Mouse (Mus musculus) thymus, postnatal 4 days (tissue): ENCODE measurements around the gene Tst.

ENCODE experiments used
- DNase-seq: peaks from one replicate; pipeline ENCODE4 v3.0.0; 2021

Gene Tst

GRCm38 (mm10) chr15:78405517-78406211 lies at the start of gene Tst:
TSS of gene Tst (minus strand) at chr15:78405907.
- DNase-seq, result peak; percentile 75

GRCm38 (mm10) chr15:78455168-78455567 lies 49.5 kb upstream of the Tst start:
- DNase-seq, result no peak

- DNase-seq, result no peak
These were observed 47.2 kb upstream of the Tst start for GRCm38 (mm10) chr15:78452929-78453328.

GRCm38 (mm10) chr15:78451201-78451600 lies 45.5 kb upstream of the Tst start:
- no peak for DNase-seq

- no peak for DNase-seq
These were observed 44.7 kb upstream of the Tst start for GRCm38 (mm10) chr15:78450419-78450768.

- peak; percentile 40 for DNase-seq
These were observed 44.1 kb upstream of the Tst start for GRCm38 (mm10) chr15:78449694-78450418.

GRCm38 (mm10) chr15:78449131-78449530 lies 43.4 kb upstream of the Tst start:
- no peak for DNase-seq

GRCm38 (mm10) chr15:78447746-78448535 lies 42.2 kb upstream of the Tst start:
- DNase-seq, result peak; percentile 98

GRCm38 (mm10) chr15:78447121-78447520 lies 41.4 kb upstream of the Tst start:
- no peak for DNase-seq

GRCm38 (mm10) chr15:78443857-78444256 lies 38.1 kb upstream of the Tst start:
- no peak for DNase-seq

- DNase-seq, result no peak
These were observed 36.5 kb upstream of the Tst start for GRCm38 (mm10) chr15:78442231-78442630.

GRCm38 (mm10) chr15:78438973-78439372 lies 33.3 kb upstream of the Tst start:
- no peak for DNase-seq

GRCm38 (mm10) chr15:78438505-78438904 lies 32.8 kb upstream of the Tst start:
- no peak for DNase-seq

- no peak for DNase-seq
These were observed 32.3 kb upstream of the Tst start for GRCm38 (mm10) chr15:78438018-78438394.

GRCm38 (mm10) chr15:78437237-78438017 lies 31.7 kb upstream of the Tst start:
- DNase-seq, result peak; percentile 34

GRCm38 (mm10) chr15:78436380-78437192 lies 30.9 kb upstream of the Tst start:
- peak; percentile 67 for DNase-seq

- DNase-seq, result peak; percentile 61
These were observed 30.0 kb upstream of the Tst start for GRCm38 (mm10) chr15:78435681-78436080.

GRCm38 (mm10) chr15:78434896-78435520 lies 29.3 kb upstream of the Tst start:
- DNase-seq, result peak; percentile 78

GRCm38 (mm10) chr15:78431541-78432121 lies 25.9 kb upstream of the Tst start:
- DNase-seq, result no peak

- DNase-seq, result no peak
These were observed 25.2 kb upstream of the Tst start for GRCm38 (mm10) chr15:78430874-78431273.
